Mouse (Mus musculus): Measurements from ENCODE around the gene Ss18l2.

Gene Ss18l2

GRCm38 (mm10) chr9:121709898-121710583 lies at the start of gene Ss18l2:
TSS of gene Ss18l2 (plus strand) at chr9:121710329.
- DNase-seq (ENCODE audit: low read depth, low spot score), result peak; percentile 99

GRCm38 (mm10) chr9:121663467-121663866 lies 46.7 kb upstream of the Ss18l2 start:
- DNase-seq (ENCODE audit: low read depth, low spot score), result no peak

- DNase-seq (ENCODE audit: low read depth, low spot score), result no peak
These were observed 46.0 kb upstream of the Ss18l2 start for GRCm38 (mm10) chr9:121664104-121664503.

GRCm38 (mm10) chr9:121666957-121667630 lies 43.0 kb upstream of the Ss18l2 start:
- DNase-seq (ENCODE audit: low read depth, low spot score), result no peak

GRCm38 (mm10) chr9:121667822-121668221 lies 42.3 kb upstream of the Ss18l2 start:
- no peak for DNase-seq (ENCODE audit: low read depth, low spot score)

- DNase-seq (ENCODE audit: low read depth, low spot score), result peak; percentile 45
These were observed 40.8 kb upstream of the Ss18l2 start for GRCm38 (mm10) chr9:121669348-121669791.

GRCm38 (mm10) chr9:121671300-121671699 lies 38.8 kb upstream of the Ss18l2 start:
- peak; percentile 72 for DNase-seq (ENCODE audit: low read depth, low spot score)

- peak; percentile 98 for DNase-seq (ENCODE audit: low read depth, low spot score)
These were observed 37.8 kb upstream of the Ss18l2 start for GRCm38 (mm10) chr9:121672311-121672710.

GRCm38 (mm10) chr9:121673716-121674115 lies 36.4 kb upstream of the Ss18l2 start:
- peak; percentile 32 for DNase-seq (ENCODE audit: low read depth, low spot score)

GRCm38 (mm10) chr9:121675011-121675410 lies 35.1 kb upstream of the Ss18l2 start:
- no peak for DNase-seq (ENCODE audit: low read depth, low spot score)

GRCm38 (mm10) chr9:121675556-121675955 lies 34.6 kb upstream of the Ss18l2 start:
- no peak for DNase-seq (ENCODE audit: low read depth, low spot score)

GRCm38 (mm10) chr9:121677069-121677468 lies 33.1 kb upstream of the Ss18l2 start:
- DNase-seq (ENCODE audit: low read depth, low spot score), result no peak

GRCm38 (mm10) chr9:121677476-121677875 lies 32.7 kb upstream of the Ss18l2 start:
- no peak for DNase-seq (ENCODE audit: low read depth, low spot score)

GRCm38 (mm10) chr9:121679549-121679948 lies 30.6 kb upstream of the Ss18l2 start:
- peak; percentile 84 for DNase-seq (ENCODE audit: low read depth, low spot score)

GRCm38 (mm10) chr9:121681191-121681590 lies 28.9 kb upstream of the Ss18l2 start:
- no peak for DNase-seq (ENCODE audit: low read depth, low spot score)

GRCm38 (mm10) chr9:121682037-121682680 lies 28.0 kb upstream of the Ss18l2 start:
- no peak for DNase-seq (ENCODE audit: low read depth, low spot score)

- no peak for DNase-seq (ENCODE audit: low read depth, low spot score)
These were observed 25.4 kb upstream of the Ss18l2 start for GRCm38 (mm10) chr9:121684702-121685101.

- no peak for DNase-seq (ENCODE audit: low read depth, low spot score)
These were observed 19.9 kb upstream of the Ss18l2 start for GRCm38 (mm10) chr9:121690200-121690651.

- DNase-seq (ENCODE audit: low read depth, low spot score), result no peak
These were observed 19.4 kb upstream of the Ss18l2 start for GRCm38 (mm10) chr9:121690734-121691133.

- no peak for DNase-seq (ENCODE audit: low read depth, low spot score)
These were observed 15.4 kb upstream of the Ss18l2 start for GRCm38 (mm10) chr9:121694736-121695135.

GRCm38 (mm10) chr9:121696626-121697025 lies 13.5 kb upstream of the Ss18l2 start:
- DNase-seq (ENCODE audit: low read depth, low spot score), result no peak
